Mouse (Mus musculus) olfactory bulb, adult 2 months (tissue): Measurements from ENCODE around the gene Oard1.

Experiments
- CTCF ChIP-seq: fragments of 200-500 bp; IDR thresholded peaks from 2 replicates; pipeline ENCODE4 v1.5.1; 2012; ENCODE audit warnings: low read depth, mild to moderate bottlenecking, low read length, moderate library complexity; ENCODE audit not compliant: insufficient read depth
- POLR2A ChIP-seq: fragments of 200-500 bp; IDR thresholded peaks from 2 replicates; pipeline ENCODE4 v1.6.1; 2012; ENCODE audit warnings: mild to moderate bottlenecking, low read depth, low read length, moderate library complexity; ENCODE audit not compliant: insufficient read depth

DNA sequence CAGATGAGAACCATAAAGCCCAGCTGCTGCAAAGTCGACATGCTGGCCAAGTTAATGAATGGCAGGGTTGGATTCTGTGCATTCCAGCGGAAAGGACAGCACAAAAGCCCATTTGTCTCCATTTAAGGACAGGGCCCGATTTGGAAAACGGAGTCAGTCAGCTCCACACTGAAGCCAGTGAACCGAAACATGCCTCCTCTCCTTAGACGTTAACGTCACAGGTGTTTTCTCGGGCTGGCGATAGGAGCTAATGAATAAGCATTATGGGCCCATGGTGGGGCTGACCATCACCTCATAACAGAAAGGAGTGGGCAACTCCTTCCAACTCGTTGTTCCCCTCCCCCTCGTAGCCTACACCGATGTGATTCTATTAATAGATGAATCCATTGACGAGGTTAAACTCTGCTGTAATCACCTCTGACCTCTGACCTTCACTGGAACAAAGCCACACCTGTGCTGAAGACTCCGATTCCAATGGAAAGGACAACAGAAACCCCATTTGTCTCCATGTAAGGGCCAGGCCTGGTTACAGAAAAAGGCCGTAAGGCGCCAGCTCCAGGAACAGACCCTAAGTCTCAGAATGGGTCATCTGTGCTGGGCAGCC lies 33.8 kb downstream of the Oard1 start:
- TF ChIP-seq POLR2A (no peak), CTCF (no peak)
